20 mouse cellular contexts compared by ENCODE assay signal in the genomic region with DNA sequence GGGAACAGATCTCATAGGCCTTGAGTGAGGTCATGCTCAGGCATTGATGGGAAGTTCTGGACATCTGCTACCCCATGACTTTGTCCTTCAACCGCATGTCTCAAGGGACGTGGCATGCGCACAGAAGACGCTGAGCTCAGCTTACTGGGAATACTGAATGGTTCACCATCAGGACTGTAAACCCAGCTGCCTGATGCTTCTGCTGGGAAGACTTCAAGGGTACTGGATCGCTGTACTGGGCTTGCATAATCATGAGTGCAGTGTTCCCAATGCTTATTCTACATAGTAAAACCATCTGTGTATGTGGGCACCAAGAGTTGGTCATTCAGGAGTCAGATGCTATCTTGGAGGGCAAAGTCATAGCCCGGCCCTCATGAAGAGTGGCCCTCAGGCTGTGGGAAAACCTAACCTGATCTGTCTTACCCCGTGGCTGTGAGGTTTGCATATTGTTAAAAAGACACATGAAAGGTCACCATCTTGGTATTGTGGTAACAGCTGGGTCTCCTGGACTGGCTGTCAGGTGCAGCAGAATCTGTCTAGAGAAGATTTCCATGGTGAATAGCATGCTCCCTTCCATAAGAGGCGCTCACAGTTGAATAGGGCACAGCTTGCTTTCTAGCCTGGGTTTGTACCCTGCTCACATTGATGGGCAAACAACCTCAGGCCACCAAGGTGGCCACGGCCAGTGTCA.
"Had no signal": no experiment of that assay in that cellular context is flagged by ENCODE, and none has a peak within 500 bp of the region (broad histone marks: within the 10 kb centered on the region; RNA-seq: fewer than 3 reads in every experiment).

No protein-coding gene starts in this region.

- H3K27me3 ChIP-seq: limb, embryonic 12.5 days; limb, embryonic 15.5 days; liver, embryonic 13.5 days; midbrain, embryonic 12.5 days; midbrain, embryonic 15.5 days; neural tube, embryonic 12.5 days; neural tube, embryonic 15.5 days had no signal

- ATAC-seq: intestine, postnatal 0 days; lung, postnatal 0 days; midbrain, embryonic 15.5 days had no signal

- H3K4me3 ChIP-seq: left cerebral cortex, adult 2 months; limb, embryonic 12.5 days; limb, embryonic 15.5 days; liver, embryonic 13.5 days; midbrain, embryonic 12.5 days; midbrain, embryonic 15.5 days; neural tube, embryonic 12.5 days; neural tube, embryonic 15.5 days had no signal

- H3K4me1 ChIP-seq: midbrain, embryonic 12.5 days; midbrain, embryonic 15.5 days; neural tube, embryonic 12.5 days; neural tube, embryonic 15.5 days had no signal

- H3K27ac ChIP-seq: kidney, postnatal 0 days; left cerebral cortex, adult 2 months; limb, embryonic 12.5 days; limb, embryonic 15.5 days; liver, embryonic 13.5 days; midbrain, embryonic 12.5 days; midbrain, embryonic 15.5 days; neural tube, embryonic 12.5 days; neural tube, embryonic 15.5 days had no signal

- H3K9me3 ChIP-seq: limb, embryonic 12.5 days; limb, embryonic 15.5 days; liver, embryonic 13.5 days; midbrain, embryonic 12.5 days; midbrain, embryonic 15.5 days; neural tube, embryonic 12.5 days; neural tube, embryonic 15.5 days had no signal

- H3K9ac ChIP-seq: limb, embryonic 12.5 days; limb, embryonic 15.5 days; liver, embryonic 13.5 days; lung, embryonic 14.5 days; midbrain, embryonic 12.5 days; midbrain, embryonic 15.5 days; neural tube, embryonic 12.5 days; neural tube, embryonic 15.5 days had no signal

- DNase-seq: kidney, adult 2 months; kidney, postnatal 25 days; layer of hippocampus, postnatal 36 days; liver, embryonic 13.5 days; lung, embryonic 14.5 days; right cerebral cortex, adult 18-20 months; right cerebral cortex, postnatal 14 days; right cerebral cortex, postnatal 4 days; thymus, adult 18-20 months; thymus, postnatal 36 days had no signal

- H3K36me3 ChIP-seq: midbrain, embryonic 12.5 days; midbrain, embryonic 15.5 days; neural tube, embryonic 12.5 days; neural tube, embryonic 15.5 days had no signal

- H3K4me2 ChIP-seq: limb, embryonic 12.5 days; limb, embryonic 15.5 days; liver, embryonic 13.5 days; lung, embryonic 14.5 days; midbrain, embryonic 12.5 days; midbrain, embryonic 15.5 days; neural tube, embryonic 12.5 days; neural tube, embryonic 15.5 days had no signal
